ENCODE assay signal across 12 mouse cellular contexts in genomic region chr13:47217107-47217571, GRCm38 (mm10).
DNase-seq lines count a peak whose midpoint lies in the region; ATAC-seq and TF ChIP-seq lines count a peak whose summit lies in the region.
"Had no signal": no experiment of that assay in that cellular context is flagged by ENCODE, and none has a peak within 500 bp of the region (broad histone marks: within the 10 kb centered on the region; RNA-seq: fewer than 3 reads in every experiment).

No protein-coding gene starts in this region.

- peak overlapping the region; percentile 57 for H3K27ac ChIP-seq in heart, adult 2 months
- H3K27ac ChIP-seq in heart, embryonic 11.5 days (ENCODE audit: low read depth, low read length) = no peak overlapping the region
- H3K27ac ChIP-seq in limb, embryonic 14.5 days (replicated peaks; ENCODE audit: low read depth, low read length) = no peak overlapping the region
- H3K27ac ChIP-seq in limb, embryonic 10.5 days = no peak overlapping the region
- H3K27ac ChIP-seq: midbrain, embryonic 15.5 days had no signal

- H3K36me3 ChIP-seq in heart, adult 2 months (ENCODE audit: control insufficient read depth, insufficient read depth, low read length) = peaks cover 20% of the 10 kb centered on the region
- no peaks in the 10 kb centered on the region for H3K36me3 ChIP-seq in heart, embryonic 11.5 days (ENCODE audit: control insufficient read depth, insufficient read depth, low read length)
- H3K36me3 ChIP-seq in limb, embryonic 14.5 days (ENCODE audit: control insufficient read depth, insufficient read depth, low read length) = no peaks in the 10 kb centered on the region
- no peaks in the 10 kb centered on the region for H3K36me3 ChIP-seq in limb, embryonic 10.5 days
- H3K36me3 ChIP-seq: midbrain, embryonic 15.5 days had no signal

- no peak for TF ChIP-seq EP300 in heart, adult 2 months (IDR thresholded peaks at IDR 0.05; ENCODE audit: insufficient read depth, low read depth, low read length)

- no peaks in the 10 kb centered on the region for H3K9me3 ChIP-seq in heart, embryonic 11.5 days (replicated peaks; ENCODE audit: control insufficient read depth, low read length)
- no peaks in the 10 kb centered on the region for H3K9me3 ChIP-seq in limb, embryonic 14.5 days (ENCODE audit: control insufficient read depth, low read length)
- no peaks in the 10 kb centered on the region for H3K9me3 ChIP-seq in limb, embryonic 10.5 days (replicated peaks)
- H3K9me3 ChIP-seq: midbrain, embryonic 15.5 days had no signal

- WGBS in heart, adult 2 months = 38% methylated on average over 5 of the region's 5 CpGs
- WGBS in heart, embryonic 11.5 days (ENCODE audit: insufficient replicate concordance) = 71% methylated on average over 5 of the region's 5 CpGs
- 68% methylated on average over 5 of the region's 5 CpGs for WGBS in limb, embryonic 14.5 days
- 89% methylated on average over 5 of the region's 5 CpGs for WGBS in limb, embryonic 10.5 days

- H3K9ac ChIP-seq in heart, adult 2 months (ENCODE audit: low read depth, low read length) = no peak overlapping the region
- no peak overlapping the region for H3K9ac ChIP-seq in heart, embryonic 11.5 days (ENCODE audit: low read depth, low read length)
- H3K9ac ChIP-seq in limb, embryonic 14.5 days (ENCODE audit: low read depth, low read length, severe bottlenecking) = no peak overlapping the region
- H3K9ac ChIP-seq: midbrain, embryonic 15.5 days had no signal

- CTCF ChIA-PET in Patski (lab: Charles Lee) = interaction anchor here (1.0 to 1.1 kb wide), 2 partner anchors 20 to 63 kb away, joined by 3 to 4 read pairs; no protein-coding TSS in a partner anchor

- no peak overlapping the region for H3K4me2 ChIP-seq in heart, embryonic 11.5 days
- H3K4me2 ChIP-seq in limb, embryonic 14.5 days (replicated peaks; ENCODE audit: low read depth, low read length, severe bottlenecking) = no peak overlapping the region
- H3K4me2 ChIP-seq: midbrain, embryonic 15.5 days had no signal

- no peak for ATAC-seq in heart, embryonic 11.5 days (replicated peaks; ENCODE audit: insufficient number of reproducible peaks, low FRiP score, low TSS enrichment)
- no peak for ATAC-seq in limb, embryonic 14.5 days (ENCODE audit: low FRiP score, low read depth)
- peak; percentile 92 for ATAC-seq in Patski
- ATAC-seq: hindbrain, embryonic 16.5 days; midbrain, embryonic 15.5 days had no signal

- POLR2A ChIA-PET in Patski (lab: Charles Lee) = no interaction called here

- no peak for TF ChIP-seq POLR2A in heart, adult 2 months (IDR thresholded peaks at IDR 0.05; ENCODE audit: insufficient read depth, low read depth, low read length)
- TF ChIP-seq POLR2A in limb, embryonic 14.5 days (IDR thresholded peaks at IDR 0.05; ENCODE audit: borderline replicate concordance, extremely low read depth, insufficient read depth, insufficient read length) = no peak

- no peaks in the 10 kb centered on the region for H3K27me3 ChIP-seq in heart, adult 2 months (ENCODE audit: control insufficient read depth, insufficient read depth, low read length)
- no peaks in the 10 kb centered on the region for H3K27me3 ChIP-seq in heart, embryonic 11.5 days (ENCODE audit: control insufficient read depth, insufficient read depth, low read length)
- no peaks in the 10 kb centered on the region for H3K27me3 ChIP-seq in limb, embryonic 14.5 days (ENCODE audit: control insufficient read depth, insufficient read depth, low read length)
- no peaks in the 10 kb centered on the region for H3K27me3 ChIP-seq in limb, embryonic 10.5 days (ENCODE audit: low read depth, poor library complexity, severe bottlenecking)
- H3K27me3 ChIP-seq in Patski = no peaks in the 10 kb centered on the region
- H3K27me3 ChIP-seq: midbrain, embryonic 15.5 days had no signal

- intact Hi-C loops in heart, adult 2 months (cut with DNase I) = no loop called here

- H3K79me2 ChIP-seq in heart, adult 2 months (replicated peaks; ENCODE audit: control insufficient read depth, insufficient read depth, low read length) = no peaks in the 10 kb centered on the region

- no peak for TF ChIP-seq CTCF in heart, adult 2 months (IDR thresholded peaks at IDR 0.05)
- no peak for TF ChIP-seq CTCF in Patski (IDR thresholded peaks at IDR 0.05)

- H3K4me3 ChIP-seq in heart, adult 2 months = 0 out of 2 replicates have a peak overlapping the region, but pooled peaks have one; percentile 14
- H3K4me3 ChIP-seq in heart, embryonic 11.5 days (ENCODE audit: low read depth, low read length) = no peak overlapping the region
- H3K4me3 ChIP-seq in limb, embryonic 14.5 days (replicated peaks; ENCODE audit: low read length) = no peak overlapping the region
- H3K4me3 ChIP-seq in limb, embryonic 10.5 days = no peak overlapping the region
- H3K4me3 ChIP-seq: midbrain, embryonic 15.5 days had no signal

- peaks cover 13% of the 10 kb centered on the region for H3K4me1 ChIP-seq in heart, adult 2 months (ENCODE audit: control insufficient read depth, insufficient read depth, low read length)
- H3K4me1 ChIP-seq in heart, embryonic 11.5 days (ENCODE audit: control insufficient read depth, insufficient read depth, low read length) = no peaks in the 10 kb centered on the region; the same call in 1 of the 2 replicates
- no peaks in the 10 kb centered on the region; the same call in 1 of the 2 replicates for H3K4me1 ChIP-seq in limb, embryonic 14.5 days (ENCODE audit: control insufficient read depth, insufficient read depth, low read length)
- 0 out of 2 replicates have a peak, but pooled peaks cover 2% of the 10 kb centered on the region for H3K4me1 ChIP-seq in limb, embryonic 10.5 days
- H3K4me1 ChIP-seq: midbrain, embryonic 15.5 days had no signal

- in situ Hi-C loops in Patski (cut with MboI; ENCODE audit: low pct_unique_long_range_greater_than_20kb) = loop anchor here (5.0 kb wide), 1 partner anchor 50 kb away; no protein-coding TSS in a partner anchor

- DNase-seq in heart, adult 2 months = no peak
- DNase-seq in limb, embryonic 14.5 days (ENCODE audit: low spot score) = peak; percentile 23
- DNase-seq in limb, embryonic 10.5 days (ENCODE audit: low spot score) = no peak
- peak; percentile 91 for DNase-seq in Patski (ENCODE audit: low read depth, low spot score)
- DNase-seq in kidney, postnatal 25 days = peak; percentile 21 to 79
- no peak for DNase-seq in right cerebral cortex, postnatal 4 days
- DNase-seq: cerebellum, postnatal 25 days; liver; right cerebral cortex, postnatal 14 days had no signal

Comparison
In these comparisons a context has a peak if more than half of its experiments do, and no peak if none do; other contexts are left out.
1. DNase-seq: peak in limb, embryonic 14.5 days (single experiment), Patski (single experiment) and kidney, postnatal 25 days (2 of 2); none in heart, adult 2 months (0 of 2), limb, embryonic 10.5 days (single experiment) and right cerebral cortex, postnatal 4 days (single experiment).